Mouse (Mus musculus) neural tube, embryonic 10.5 days (tissue): ENCODE data around the gene Lhfpl5.

Source experiments
- DNase-seq: peaks from one replicate; pipeline ENCODE4 v3.0.0-alpha.2; 2017; ENCODE audit warnings: low spot score; ENCODE audit errors: extremely low spot score

The Lhfpl5 gene

GRCm38 (mm10) chr17:28626937-28627336, 51.5 kb downstream of the Lhfpl5 start:
- no peak for DNase-seq

DNA sequence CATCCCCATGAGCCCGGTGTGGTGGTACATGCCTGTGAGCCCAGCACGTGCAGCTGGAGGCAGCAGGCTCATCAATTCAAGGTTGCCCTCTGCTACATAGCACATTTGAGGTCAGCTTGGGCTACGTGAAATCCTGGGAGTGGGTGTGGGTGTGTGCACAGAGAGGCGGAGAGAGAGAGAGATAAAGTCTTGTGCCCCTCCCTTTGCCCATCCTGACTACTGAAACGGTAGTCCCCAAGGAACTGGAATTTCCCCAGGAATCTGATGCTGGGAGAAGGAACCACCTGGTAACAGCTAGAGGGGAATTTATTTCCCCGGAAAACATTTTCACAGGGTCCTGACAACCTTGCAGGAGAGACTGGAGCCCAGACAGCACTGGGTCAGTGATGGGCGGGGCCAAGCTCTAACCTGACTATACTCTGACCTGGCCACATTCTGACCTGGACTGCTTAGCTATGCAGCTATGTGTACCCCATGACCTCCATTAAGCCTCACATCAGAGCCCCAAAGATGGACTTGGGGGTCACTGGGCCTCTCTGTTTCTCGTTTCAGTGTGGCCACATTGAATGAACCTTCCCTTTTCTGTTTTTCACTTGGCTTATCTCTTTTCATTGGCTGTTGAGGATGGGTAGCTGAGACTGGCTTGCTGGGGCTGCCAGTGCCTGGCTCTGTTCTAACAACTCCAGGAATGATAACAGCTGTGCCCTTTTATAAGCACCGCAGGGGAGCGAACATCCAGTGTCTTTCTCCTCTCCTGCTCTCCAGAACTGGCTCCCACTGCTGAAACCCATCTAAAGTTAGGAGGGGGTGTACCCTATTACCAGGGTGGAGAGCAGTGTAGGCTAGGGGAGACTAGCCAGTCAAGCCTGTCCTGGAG, 53.0 kb downstream of the Lhfpl5 start:
- no peak for DNase-seq

DNA sequence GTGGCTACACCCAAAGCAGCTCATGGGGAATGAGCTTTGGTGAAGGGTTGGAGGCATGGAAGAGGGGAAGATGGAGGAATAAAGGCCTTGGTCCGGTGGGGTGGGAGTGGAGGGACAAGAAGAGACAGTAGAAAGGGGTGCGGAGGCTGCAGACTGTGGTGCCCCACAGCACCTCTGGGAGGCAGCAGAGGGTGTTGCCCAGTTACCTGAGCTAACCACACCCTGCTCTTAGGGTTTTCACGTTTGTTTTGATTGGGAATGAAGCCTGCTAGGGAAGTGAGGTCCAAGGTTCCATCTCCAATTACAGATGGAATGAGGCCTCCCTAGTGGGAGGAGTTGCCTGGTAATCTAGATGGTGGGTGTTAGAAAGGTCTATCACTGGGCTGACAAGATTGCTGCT, 53.7 kb downstream of the Lhfpl5 start:
- no peak for DNase-seq
